Mouse (Mus musculus) large intestine, adult 2 months (tissue): ENCODE data around the gene Ccdc30. TPM values are rescaled to one million over a fixed set of nuclear protein-coding genes. Genes with fewer than 3 reads are reported as not detected.
A peak's percentile ranks its signal among the peaks of the same experiment; 100 is the strongest.
"Not testable (repeated sequence)": the region's sequence is repeated elsewhere in the genome, so short reads cannot be mapped to it uniquely, and the experiment has no call there.

Experiments used
- DNase-seq: peaks from one replicate; pipeline ENCODE4 v3.0.0-alpha.2; 2012; ENCODE audit warnings: low read depth, low spot score
- WGBS: fragments of 180-500 bp; shearing (Covaris S2); methylation state at CpG from one replicate; pipeline ENCODE4 v1.1.7; 2018; 5-methylcytosine and 5-hydroxymethylcytosine counted together
- polyA plus RNA-seq: library from polyadenylated mRNA; depleted of rRNA; stranded (reverse); fragments of >200 nt; gene quantifications from 2 replicates; pipeline ENCODE4 v1.2.3, GENCODE M21; 2012

Gene Ccdc30
- polyA plus RNA-seq, 1 experiment = 0.11 TPM

DNA sequence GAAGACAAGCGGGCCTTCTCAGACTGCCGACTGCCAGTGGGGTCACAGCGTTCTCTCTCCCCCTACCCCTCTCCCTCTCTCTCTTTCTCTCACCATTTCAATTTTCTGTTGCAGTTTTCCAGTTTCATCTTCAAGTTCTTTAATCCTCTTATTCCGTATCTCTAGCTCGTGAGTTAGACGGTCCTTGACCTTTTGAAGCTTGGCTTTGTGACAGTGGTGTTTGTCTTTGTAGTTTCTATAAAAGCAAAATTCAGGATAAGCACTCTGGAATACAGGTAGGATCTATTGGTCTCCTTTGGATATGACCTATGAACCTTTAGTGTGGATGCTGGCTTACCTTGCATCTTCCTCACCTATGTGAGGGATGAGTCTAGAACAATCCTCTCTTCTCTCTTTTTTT lies 81.8 kb downstream of the Ccdc30 start:
- WGBS = 85% methylated on average over 6 of the region's 6 CpGs
- DNase-seq = no peak

GRCm38 (mm10) chr4:119320896-119321550 lies 94.3 kb downstream of the Ccdc30 start:
- DNase-seq = no peak
- WGBS = 33% methylated on average over 10 of the region's 10 CpGs

- peak; percentile 85 for DNase-seq
- WGBS = 1% methylated on average over 44 of the region's 44 CpGs
These were observed 95.0 kb downstream of the Ccdc30 start, which contains the start of gene Ppih for GRCm38 (mm10) chr4:119320131-119320830. Gene Ppih, minus strand, starts transcription at chr4:119320546.

DNA sequence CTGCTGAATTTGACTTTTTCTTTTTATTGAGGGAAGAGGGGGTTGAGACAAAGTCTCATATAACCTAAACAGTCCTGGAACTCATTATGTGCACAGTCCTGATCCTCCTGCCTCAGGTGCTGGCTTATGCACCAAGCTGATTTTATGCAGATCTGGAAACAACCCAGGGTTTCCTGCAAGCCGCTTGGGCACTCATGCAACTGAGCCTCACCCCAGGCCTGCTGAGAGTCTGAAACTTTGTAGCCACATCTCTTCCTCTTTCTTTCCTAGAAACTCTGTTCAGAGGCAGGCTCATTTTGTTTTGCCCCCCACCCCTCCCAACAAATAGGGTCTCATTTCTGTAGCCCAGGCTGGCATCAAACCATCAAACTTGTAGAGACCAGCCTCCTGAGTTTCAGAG lies 101.6 kb downstream of the Ccdc30 start:
- no peak for DNase-seq
- 88% methylated on average over 1 of the region's 1 CpGs for WGBS

GRCm38 (mm10) chr4:119305418-119305817 lies 109.9 kb downstream of the Ccdc30 start:
- 71% methylated on average over 5 of the region's 5 CpGs for WGBS
- no peak for DNase-seq

GRCm38 (mm10) chr4:119303291-119303690 lies 112.0 kb downstream of the Ccdc30 start:
- no peak for DNase-seq
- WGBS = 88% methylated on average over 8 of the region's 8 CpGs

GRCm38 (mm10) chr4:119301777-119302176 lies 113.5 kb downstream of the Ccdc30 start:
- DNase-seq = no peak
- WGBS = 39% methylated on average over 3 of the region's 3 CpGs

DNA sequence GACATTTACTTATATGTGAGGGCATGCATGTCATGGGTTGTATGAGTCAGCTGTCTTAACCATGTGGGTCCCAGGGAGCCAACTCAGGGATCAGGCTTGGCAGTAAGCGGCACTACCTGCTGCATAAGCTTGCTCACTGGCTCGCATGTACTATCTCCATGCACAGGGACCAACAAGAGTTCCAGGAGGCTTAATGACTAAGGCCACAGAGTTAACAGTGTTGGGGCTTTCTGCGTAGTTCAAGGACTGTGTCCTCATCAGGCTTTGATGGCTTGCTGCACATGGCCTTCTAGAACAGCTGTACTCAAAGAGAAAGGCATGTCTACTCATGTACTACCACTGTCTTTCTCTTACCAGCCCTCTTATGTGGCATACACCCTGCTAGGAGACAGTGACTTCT lies 114.6 kb downstream of the Ccdc30 start:
- 92% methylated on average over 3 of the region's 3 CpGs for WGBS
- no peak for DNase-seq

- DNase-seq = no peak
- WGBS = 78% methylated on average over 2 of the region's 2 CpGs
These were observed 118.0 kb downstream of the Ccdc30 start for GRCm38 (mm10) chr4:119297361-119297760.

GRCm38 (mm10) chr4:119295134-119295453 lies 120.2 kb downstream of the Ccdc30 start:
- 4% methylated on average over 6 of the region's 6 CpGs for WGBS
- no peak for DNase-seq

DNA sequence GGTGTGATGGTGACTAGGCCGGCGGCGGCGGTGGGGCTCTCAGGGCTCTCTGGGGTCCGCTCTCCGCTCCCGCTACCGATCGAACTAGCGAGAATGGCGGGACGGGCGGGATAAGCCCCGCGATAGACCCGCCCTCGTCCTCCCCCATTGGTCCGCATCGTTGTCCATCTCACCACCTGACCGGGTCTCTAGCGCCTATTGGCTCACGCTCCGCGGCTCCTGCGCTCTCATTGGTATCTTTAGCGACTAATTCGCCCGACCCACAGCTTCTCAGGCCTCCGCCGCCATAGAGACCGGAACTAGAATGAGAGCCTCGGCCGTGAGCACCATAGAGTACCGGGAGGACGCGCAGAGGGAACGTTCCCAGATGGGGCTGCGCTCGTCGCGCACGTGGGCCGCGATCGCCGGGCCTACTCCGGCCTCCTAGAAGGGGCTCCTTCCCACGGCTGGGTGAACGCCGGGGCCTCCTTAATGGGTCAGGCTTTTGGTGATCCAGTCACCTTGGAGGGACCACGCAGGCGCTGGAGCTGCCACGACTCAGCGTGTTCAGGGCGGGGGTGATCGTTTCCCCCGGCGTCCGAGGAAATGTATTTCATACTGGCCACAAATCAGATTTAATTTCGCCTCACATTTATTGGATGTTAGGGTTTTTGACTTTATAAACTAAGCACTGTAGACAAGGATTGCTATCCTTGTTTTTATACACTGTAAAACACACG lies 120.7 kb downstream of the Ccdc30 start, which contains the start of gene Ybx1:
Gene Ybx1, minus strand, starts transcription at position 190 of the 719 bp plus-strand sequence.
- under 1% methylated on average over 61 of the region's 61 CpGs for WGBS

GRCm38 (mm10) chr4:119293574-119294258 lies 121.6 kb downstream of the Ccdc30 start:
- no peak for DNase-seq
- WGBS = under 1% methylated on average over 64 of the region's 80 CpGs

More for the DNA sequence above, 120.7 kb downstream of the Ccdc30 start, which contains the start of gene Ybx1:
- DNase-seq = peak; percentile 94

DNA sequence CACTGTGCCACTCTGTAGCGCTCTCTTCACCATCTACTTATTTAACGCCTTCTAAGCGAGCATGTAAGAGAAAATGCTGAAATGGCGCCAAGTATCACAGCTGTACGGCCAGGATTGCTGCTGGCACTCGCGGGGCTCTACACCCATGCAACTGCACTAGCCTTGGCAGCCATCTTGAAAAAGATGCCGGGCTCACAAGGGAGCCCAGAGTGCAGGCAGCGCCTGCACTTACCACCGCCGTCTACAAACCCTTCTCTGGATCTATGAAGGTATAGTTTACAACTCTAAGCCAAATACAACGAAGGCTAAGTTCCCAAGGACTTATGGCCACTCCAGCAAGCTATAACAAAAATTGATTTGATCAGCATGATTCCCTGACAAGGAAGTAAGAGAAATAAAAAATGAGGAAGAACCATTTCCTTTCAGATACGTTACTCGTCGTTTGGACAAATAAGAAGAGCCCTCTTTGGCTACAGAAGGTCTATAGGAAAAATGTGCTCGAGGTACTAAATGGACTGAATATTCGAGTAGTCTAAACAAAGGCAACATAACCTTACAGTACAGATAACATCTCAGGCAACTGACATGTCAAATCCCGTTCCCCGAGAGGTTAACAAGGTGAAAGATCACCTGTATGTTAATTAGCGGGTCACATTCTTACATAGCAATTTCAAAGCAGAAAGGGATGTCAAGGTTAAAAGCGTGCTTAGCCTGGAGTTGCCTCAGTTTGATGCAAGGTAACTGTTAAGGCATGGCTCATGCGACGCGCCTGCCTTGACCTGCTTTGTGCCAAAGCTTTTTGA lies 122.3 kb downstream of the Ccdc30 start:
- no peak for DNase-seq
- WGBS = under 1% methylated on average over 24 of the region's 24 CpGs

- WGBS = 44% methylated on average over 1 of the region's 1 CpGs
- DNase-seq = no peak
These were observed 123.4 kb downstream of the Ccdc30 start for GRCm38 (mm10) chr4:119291921-119292320.

DNA sequence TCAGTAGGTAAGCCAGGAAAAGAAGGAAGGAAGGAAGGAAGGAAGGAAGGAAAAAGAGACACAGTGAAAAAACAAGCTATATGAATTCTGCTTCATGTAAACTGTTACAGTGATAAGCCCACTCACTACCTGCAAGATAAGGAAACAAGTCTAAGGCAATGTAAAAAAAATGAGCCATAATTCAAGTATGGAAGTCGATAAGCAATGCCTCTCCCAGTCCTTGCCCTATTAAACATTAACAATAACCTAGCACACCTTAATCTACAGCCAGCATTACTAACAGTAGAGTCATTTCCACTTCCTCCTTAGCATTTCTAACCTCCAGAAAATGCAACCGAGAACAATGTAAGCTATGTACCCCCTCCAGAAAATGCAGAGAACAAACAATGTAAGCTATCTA lies 130.0 kb downstream of the Ccdc30 start:
- WGBS = 26% methylated on average over 2 of the region's 2 CpGs
- DNase-seq = no peak

GRCm38 (mm10) chr4:119284861-119285260 lies 130.5 kb downstream of the Ccdc30 start:
- WGBS = 39% methylated on average over 1 of the region's 1 CpGs
- no peak for DNase-seq

DNA sequence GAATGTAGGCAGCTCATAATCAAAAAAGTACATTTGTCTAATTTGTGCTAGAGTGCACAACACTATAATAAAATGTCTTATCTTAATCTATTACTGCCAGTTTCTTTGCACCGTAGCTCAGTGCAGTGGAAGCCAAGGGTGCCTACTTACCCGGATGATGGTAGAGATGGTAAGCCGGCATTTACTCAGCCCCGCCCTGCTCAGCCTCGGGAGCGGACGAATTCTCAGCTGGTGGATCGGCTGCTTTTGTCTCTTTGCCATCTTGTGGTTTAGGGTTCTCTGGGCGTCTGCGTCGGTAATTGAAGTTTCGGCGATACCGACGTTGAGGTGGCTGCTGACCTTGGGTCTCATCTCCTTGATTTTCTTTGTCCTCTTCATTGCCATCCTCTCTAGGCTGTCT lies 136.5 kb downstream of the Ccdc30 start:
- WGBS = 60% methylated on average over 15 of the region's 15 CpGs
- DNase-seq = not testable (repeated sequence)

GRCm38 (mm10) chr4:119275726-119276125 lies 139.6 kb downstream of the Ccdc30 start:
- 79% methylated on average over 2 of the region's 2 CpGs for WGBS
- DNase-seq = no peak

DNA sequence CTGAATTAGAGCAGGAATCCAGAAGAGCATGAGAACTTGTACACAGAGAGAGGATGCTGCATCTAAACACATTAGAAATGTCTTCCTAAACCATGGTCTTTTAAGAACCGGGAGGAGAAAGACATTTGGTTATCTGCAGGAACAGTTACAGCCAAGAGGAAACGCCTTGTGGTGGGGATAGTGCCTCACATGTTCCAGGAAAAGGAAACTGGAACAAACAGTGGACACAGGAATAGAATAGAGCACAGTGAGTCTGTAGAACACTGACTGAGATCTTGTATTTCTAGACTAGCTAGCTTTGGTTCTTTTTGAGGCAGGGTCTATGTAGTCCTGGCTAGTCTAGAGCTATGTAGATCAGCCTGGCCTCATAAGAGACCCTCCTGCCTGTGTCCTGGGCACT lies 140.1 kb downstream of the Ccdc30 start:
- no peak for DNase-seq
- 30% methylated on average over 2 of the region's 2 CpGs for WGBS
